Mouse (Mus musculus): ENCODE measurements around the gene Ccdc149.

DNA sequence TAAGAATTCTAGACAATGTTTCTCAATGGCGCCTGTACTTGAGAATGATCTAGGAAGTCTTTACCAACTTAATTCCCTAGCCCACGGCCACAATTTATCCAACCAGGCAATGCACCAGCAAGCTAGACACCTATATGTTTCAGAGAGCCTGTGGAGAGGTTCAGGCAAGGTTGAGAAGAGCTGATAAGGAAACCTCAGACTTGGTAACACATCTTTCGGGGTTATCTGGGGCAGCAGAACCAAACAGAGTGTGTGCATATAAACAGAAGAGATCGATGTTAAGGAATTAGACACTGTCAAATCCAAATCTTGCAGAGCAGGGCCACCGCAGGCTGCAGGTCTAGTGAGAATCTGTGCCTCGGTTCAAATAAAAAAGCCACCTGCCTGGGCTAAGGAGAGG, 113.2 kb downstream of the Ccdc149 start:
- TF ChIP-seq CTCF (IDR thresholded peaks at IDR 0.05) (no peak), EP300 (IDR thresholded peaks at IDR 0.05) (no peak)
